8 mouse cellular contexts compared by ENCODE assay signal in the genomic region with DNA sequence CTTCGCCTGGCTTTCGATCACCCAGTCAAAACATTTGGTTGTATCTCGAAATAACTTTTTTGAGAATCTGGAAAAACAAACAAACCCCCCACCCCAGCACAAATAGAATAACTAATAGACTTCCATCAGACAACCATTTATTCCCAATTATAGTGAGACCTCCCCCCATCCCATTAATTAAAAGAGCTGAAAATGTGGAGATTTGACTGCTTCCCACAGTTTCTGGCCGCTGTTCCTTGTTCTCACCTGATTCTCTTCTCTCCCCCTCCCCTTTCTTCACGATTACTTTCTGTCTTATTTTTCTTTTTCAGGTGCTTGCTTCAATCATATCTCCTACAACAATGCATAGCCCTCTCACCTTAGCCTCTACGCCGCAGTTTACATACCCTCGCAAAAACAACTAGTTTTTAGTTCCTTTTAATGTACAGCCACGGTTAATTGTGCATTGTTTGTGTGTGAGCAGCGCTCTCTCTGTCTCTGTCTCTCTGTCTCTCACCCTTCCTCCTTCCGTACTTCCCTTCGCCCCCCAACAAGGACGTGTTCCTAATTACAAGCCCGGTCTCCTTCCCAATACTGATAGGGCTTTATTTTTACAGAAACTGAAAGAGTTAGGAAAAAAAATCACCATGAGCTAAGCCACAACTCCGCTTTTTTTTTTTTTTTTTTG.
A peak's percentile ranks its signal among the peaks of the same experiment; 100 is the strongest.
DNase-seq lines count a peak whose midpoint lies in the region; ATAC-seq and TF ChIP-seq lines count a peak whose summit lies in the region.

No protein-coding gene starts in this region.

- TF ChIP-seq EP300 in lung, postnatal 0 days (IDR thresholded peaks at IDR 0.05): no peak

- H3K36me3 ChIP-seq in lung, postnatal 0 days (ENCODE audit: insufficient read depth, low read length): no peaks in the 10 kb centered on the region
- H3K36me3 ChIP-seq in forebrain, embryonic 16.5 days (ENCODE audit: control insufficient read depth, insufficient read depth): no peaks in the 10 kb centered on the region
- no peaks in the 10 kb centered on the region for H3K36me3 ChIP-seq in neural tube, embryonic 14.5 days (ENCODE audit: control insufficient read depth, insufficient read depth, low read length)

- H3K9ac ChIP-seq in lung, postnatal 0 days (replicated peaks; ENCODE audit: low read depth): no peak overlapping the region
- H3K9ac ChIP-seq in forebrain, embryonic 16.5 days (replicated peaks; ENCODE audit: low read depth, low read length): no peak overlapping the region
- H3K9ac ChIP-seq in neural tube, embryonic 14.5 days (replicated peaks; ENCODE audit: low read depth, low read length): no peak overlapping the region

- no peak for DNase-seq in lung, postnatal 0 days (ENCODE audit: low spot score)
- DNase-seq in lung, postnatal 4 days: no peak
- DNase-seq in kidney, postnatal 4 days: peak; percentile 9 to 17
- no peak for DNase-seq in right cerebral cortex, postnatal 36 days (ENCODE audit: low spot score in 2 of 2)
- no peak for DNase-seq in gastrocnemius, postnatal 25 days
- DNase-seq in adrenal gland, postnatal 25 days: no peak

- no peak overlapping the region for H3K27ac ChIP-seq in lung, postnatal 0 days (ENCODE audit: low read length)
- no peak overlapping the region for H3K27ac ChIP-seq in forebrain, embryonic 16.5 days (ENCODE audit: low read length)
- no peak overlapping the region for H3K27ac ChIP-seq in neural tube, embryonic 14.5 days (ENCODE audit: low read depth, low read length)

- 3% methylated on average over 15 of the region's 15 CpGs for WGBS in lung, postnatal 0 days
- WGBS in forebrain, embryonic 16.5 days: 1% methylated on average over 15 of the region's 15 CpGs
- 1% methylated on average over 15 of the region's 15 CpGs for WGBS in neural tube, embryonic 14.5 days

- H3K27me3 ChIP-seq in lung, postnatal 0 days (replicated peaks; ENCODE audit: insufficient read depth, low read length): peaks cover 18% of the 10 kb centered on the region
- H3K27me3 ChIP-seq in forebrain, embryonic 16.5 days (replicated peaks; ENCODE audit: control insufficient read depth, insufficient read depth, low read length): peaks cover 19% of the 10 kb centered on the region
- H3K27me3 ChIP-seq in neural tube, embryonic 14.5 days (ENCODE audit: control insufficient read depth, insufficient read depth, low read length): peaks cover 40% of the 10 kb centered on the region

- H3K9me3 ChIP-seq in lung, postnatal 0 days (ENCODE audit: low read length): no peaks in the 10 kb centered on the region
- H3K9me3 ChIP-seq in forebrain, embryonic 16.5 days (ENCODE audit: control insufficient read depth, low read length): no peaks in the 10 kb centered on the region; the same call in 1 of the 2 replicates
- H3K9me3 ChIP-seq in neural tube, embryonic 14.5 days (ENCODE audit: control insufficient read depth, low read length): no peaks in the 10 kb centered on the region

- peak overlapping the region; percentile 50 for H3K4me3 ChIP-seq in lung, postnatal 0 days (ENCODE audit: low read depth, low read length)
- peak overlapping the region; percentile 37 for H3K4me3 ChIP-seq in forebrain, embryonic 16.5 days (replicated peaks; ENCODE audit: low read length)
- H3K4me3 ChIP-seq in neural tube, embryonic 14.5 days (ENCODE audit: low read depth, low read length): no peak overlapping the region; the same call in 1 of the 2 replicates

- TF ChIP-seq CTCF in lung, postnatal 0 days (IDR thresholded peaks at IDR 0.05): no peak

- peak overlapping the region; percentile 81 for H3K4me2 ChIP-seq in lung, postnatal 0 days (replicated peaks; ENCODE audit: low read depth, low read length)
- H3K4me2 ChIP-seq in forebrain, embryonic 16.5 days (ENCODE audit: low read length): peak overlapping the region; percentile 65
- peak overlapping the region; percentile 34; the same call in 1 of the 2 replicates for H3K4me2 ChIP-seq in neural tube, embryonic 14.5 days (ENCODE audit: low read depth, low read length)

- no peak for ATAC-seq in lung, postnatal 0 days
- no peak for ATAC-seq in forebrain, embryonic 16.5 days
- ATAC-seq in neural tube, embryonic 14.5 days (ENCODE audit: low read depth): no peak

- peaks cover 18% of the 10 kb centered on the region; the same call in 1 of the 2 replicates for H3K4me1 ChIP-seq in lung, postnatal 0 days (ENCODE audit: insufficient read depth, low read depth, low read length)
- H3K4me1 ChIP-seq in forebrain, embryonic 16.5 days (replicated peaks; ENCODE audit: control insufficient read depth, insufficient read depth, low read length): peaks cover 33% of the 10 kb centered on the region
- H3K4me1 ChIP-seq in neural tube, embryonic 14.5 days (ENCODE audit: control insufficient read depth, insufficient read depth, low read length): peaks cover 9% of the 10 kb centered on the region; the same call in 1 of the 2 replicates

Comparison
In these comparisons a context has a peak if more than half of its experiments do, and no peak if none do; other contexts are left out.
1. DNase-seq: peak in kidney, postnatal 4 days (2 of 2); none in lung, postnatal 0 days (single experiment), lung, postnatal 4 days (0 of 2), right cerebral cortex, postnatal 36 days (0 of 2), gastrocnemius, postnatal 25 days (single experiment) and adrenal gland, postnatal 25 days (single experiment).
2. Peak in every context shown above with its lines, with median percentiles within 50 percentile points of each other: H3K4me2 ChIP-seq.